Mouse (Mus musculus) heart, adult 9 months (tissue): ENCODE data around the gene Hebp2.

Experiments used
- DNase-seq, 2 experiments: peaks; one replicate each; pipeline ENCODE4 v3.0.0; 2022; ENCODE audit warnings: low spot score in 2 of 2

The Hebp2 gene

GRCm38 (mm10) chr10:18510663-18511062, 35.2 kb downstream of the Hebp2 start:
- no peak for DNase-seq

DNA sequence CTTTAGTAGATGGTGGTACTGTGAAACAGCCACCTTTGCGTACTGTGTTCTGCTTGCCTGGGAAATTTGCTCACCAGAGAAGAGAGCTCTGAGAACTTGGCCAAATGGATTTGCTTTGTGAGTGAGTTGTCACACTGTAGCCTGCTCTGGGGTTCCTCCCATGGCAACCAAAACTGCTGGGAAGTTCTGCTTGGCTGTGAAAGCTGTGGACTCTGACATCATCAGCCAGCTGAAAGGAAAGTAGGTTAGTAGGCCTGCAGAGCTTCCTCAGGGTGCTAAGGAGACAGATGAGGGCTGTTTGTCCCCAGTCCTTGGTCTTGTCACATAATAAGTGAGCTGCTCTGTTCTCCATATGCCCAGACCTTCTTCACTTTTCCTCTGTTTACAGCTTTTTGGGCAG, 37.3 kb downstream of the Hebp2 start:
- peak; percentile 29 to 41 for DNase-seq

DNA sequence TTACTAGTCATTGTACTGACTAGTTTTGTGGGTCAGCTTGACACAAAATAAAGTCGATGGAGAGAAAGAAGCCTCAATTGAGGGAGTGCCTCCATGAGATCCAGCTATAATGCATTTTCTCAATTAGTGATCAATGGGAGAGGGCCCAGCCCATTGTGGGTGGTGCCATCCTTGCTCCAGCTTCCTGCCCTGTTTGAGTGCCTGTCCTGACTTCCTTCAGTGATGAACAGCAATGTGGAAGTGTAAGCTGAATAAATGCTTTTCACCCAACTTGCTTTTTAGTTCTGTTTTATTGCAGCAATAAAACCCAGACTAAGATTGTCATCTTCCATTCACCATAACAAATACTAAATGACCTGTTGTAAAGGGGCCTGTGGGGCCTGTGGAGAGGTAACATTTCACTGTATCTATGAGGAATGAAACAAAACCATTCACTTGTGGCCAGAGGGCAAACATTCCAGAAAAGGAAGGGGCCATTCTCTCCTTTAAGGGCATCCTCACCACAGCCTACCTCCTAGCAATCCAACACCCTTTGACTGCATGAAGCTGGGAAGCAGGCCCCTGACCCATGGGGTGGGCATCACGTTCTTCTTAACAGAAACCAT, 37.9 kb downstream of the Hebp2 start:
- no peak for DNase-seq

- DNase-seq = no peak
Observed at GRCm38 (mm10) chr10:18506501-18506946, 39.4 kb downstream of the Hebp2 start.

- DNase-seq = no peak
Observed at GRCm38 (mm10) chr10:18505690-18506089, 40.2 kb downstream of the Hebp2 start.

DNA sequence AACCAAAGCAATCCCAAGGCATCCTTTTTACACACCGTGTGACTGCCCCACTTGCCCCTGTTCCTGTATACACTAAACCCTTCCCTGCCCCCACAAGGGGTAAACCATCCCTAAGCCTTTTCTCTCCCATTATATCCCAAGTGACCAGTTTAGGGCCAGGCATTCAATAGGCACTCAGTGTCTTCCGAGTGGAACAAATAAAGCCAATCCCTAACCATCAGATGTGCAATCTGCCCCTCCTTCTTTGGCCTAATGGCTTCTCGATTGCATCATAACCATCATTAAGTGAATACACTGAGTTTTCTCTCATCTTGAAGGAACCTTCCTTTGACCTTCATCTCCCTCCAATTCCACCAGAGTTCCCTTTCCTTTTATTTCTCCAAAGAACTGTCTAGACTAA, 43.9 kb downstream of the Hebp2 start:
- no peak for DNase-seq

GRCm38 (mm10) chr10:18497066-18497465, 48.8 kb downstream of the Hebp2 start:
- no peak for DNase-seq

DNA sequence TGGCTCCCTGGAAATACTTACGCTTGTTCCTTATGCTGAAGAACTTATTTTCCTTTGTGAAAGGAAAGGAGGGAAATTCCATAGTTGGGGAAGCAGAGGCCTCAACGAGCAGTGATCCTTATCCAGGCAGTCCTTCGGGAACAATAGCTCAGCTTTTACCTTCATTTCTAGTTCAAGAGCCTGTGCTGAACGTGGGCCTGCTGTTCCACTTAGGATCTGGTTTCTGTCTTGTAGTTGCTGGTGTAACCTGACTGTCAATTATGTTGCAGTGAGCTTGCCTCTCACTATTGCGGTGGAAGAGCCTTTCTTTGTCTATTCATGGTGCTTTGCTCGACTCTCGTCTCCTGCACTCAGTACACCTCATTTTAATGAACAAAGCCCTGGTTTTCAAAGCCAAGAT, 51.6 kb downstream of the Hebp2 start:
- no peak for DNase-seq

DNA sequence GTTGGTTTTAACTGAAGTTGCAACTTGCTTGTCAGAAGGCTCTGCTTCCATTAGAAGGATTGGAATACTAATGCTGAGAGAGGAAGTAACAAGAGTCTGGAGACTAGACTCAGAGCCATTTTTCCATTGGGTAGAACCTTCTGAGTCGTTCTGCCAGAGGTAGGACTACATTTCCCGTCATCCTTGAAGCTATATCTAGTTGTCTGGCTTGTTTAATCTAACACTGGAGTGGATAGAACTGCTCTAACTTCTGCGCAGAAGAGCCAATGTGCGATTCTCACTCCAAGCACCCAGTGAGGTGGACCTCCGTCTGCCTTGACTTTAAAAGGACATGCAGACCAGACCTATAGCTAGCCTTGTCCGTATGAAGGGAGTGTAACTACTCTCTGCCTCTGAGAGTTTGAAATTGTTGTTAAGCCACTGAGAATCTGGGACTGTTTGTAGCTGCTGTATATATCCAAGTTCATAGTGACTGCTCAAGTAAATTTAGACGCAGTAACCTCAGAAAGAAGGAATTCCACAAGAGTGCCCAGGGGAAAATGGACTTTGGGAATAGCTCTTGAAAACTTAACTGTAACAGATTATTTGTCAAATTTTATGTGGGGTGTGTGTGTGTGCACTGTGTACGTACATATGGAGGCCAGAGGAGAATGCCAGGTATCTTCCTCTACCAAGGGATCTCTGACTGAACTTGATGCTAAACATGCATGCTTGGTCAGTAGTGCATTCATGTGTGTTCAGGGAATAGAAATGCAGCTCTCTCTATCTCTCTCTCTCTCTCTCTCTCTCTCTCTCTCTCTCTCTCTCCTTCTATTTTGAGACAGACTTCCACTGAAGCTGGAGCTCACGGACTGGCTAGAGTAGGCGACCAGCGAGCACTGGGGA, 52.6 kb downstream of the Hebp2 start:
- no peak for DNase-seq

DNA sequence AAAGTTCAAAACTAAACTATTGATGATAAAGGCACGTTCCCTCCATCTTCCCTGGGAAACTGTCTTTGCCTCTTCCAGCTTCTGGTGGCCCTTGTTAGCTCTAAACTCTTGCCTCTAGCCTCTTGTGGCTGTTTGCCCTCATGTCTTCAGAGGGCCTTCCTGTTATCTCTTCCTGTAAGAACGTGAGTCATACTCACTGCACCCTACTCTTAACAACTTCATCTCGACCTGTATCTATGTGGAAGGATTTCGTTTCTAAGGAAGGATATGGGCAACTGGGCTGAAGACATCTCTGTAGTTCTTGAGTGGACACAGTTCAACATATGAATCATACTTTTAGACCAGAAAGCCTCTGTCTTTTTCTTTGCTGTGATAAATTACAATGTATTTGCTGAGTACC, 53.9 kb downstream of the Hebp2 start:
- DNase-seq = no peak

DNA sequence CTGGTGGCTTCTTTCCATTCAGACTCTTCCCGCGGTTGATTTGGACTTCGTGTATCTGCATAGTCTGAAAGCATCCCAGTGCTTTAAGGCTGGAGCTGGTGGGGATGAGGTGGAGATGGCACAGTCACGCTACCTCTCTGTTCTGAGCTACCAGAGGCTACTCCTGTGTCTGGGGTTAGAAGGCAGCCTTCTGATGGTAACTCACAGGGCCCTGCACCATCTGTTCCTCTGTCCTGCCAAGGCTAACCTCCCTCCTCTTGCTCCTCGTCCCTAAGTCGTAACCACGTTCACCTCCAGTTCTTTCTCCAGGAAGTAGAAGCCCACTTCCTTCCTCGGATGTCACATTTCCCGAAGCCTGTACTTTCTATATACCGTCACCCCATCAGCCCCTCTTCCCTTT, 55.9 kb downstream of the Hebp2 start:
- DNase-seq = no peak
